Mouse (Mus musculus): Measurements from ENCODE around the gene Rp2. TPM values are rescaled to one million over a fixed set of nuclear protein-coding genes. Genes with fewer than 3 reads are reported as not detected.
"Not testable (repeated sequence)": the region's sequence is repeated elsewhere in the genome, so short reads cannot be mapped to it uniquely, and the experiment has no call there.

Gene Rp2
- total RNA-seq, 1 experiment: 22.3 TPM

GRCm38 (mm10) chrX:20379347-20380014, 15.2 kb downstream of the Rp2 start:
- DNase-seq (ENCODE audit: low read depth, low spot score): no peak
- in situ Hi-C loops (cut with MboI; ENCODE audit: low sequenced_read_pairs in 2 of 2, unreplicated experiment in 2 of 2): no loop called here
- TF ChIP-seq HCFC1 (IDR thresholded peaks at IDR 0.05; ENCODE audit: borderline replicate concordance, insufficient read depth, low read length) (no peak), MAFK (IDR thresholded peaks at IDR 0.05; ENCODE audit: insufficient read depth, low read depth, low read length) (no peak), ZC3H11A (IDR thresholded peaks at IDR 0.05; ENCODE audit: borderline replicate concordance, low read depth, low read length) (no peak), ZNF384 (IDR thresholded peaks at IDR 0.05; ENCODE audit: low read depth, low read length) (no peak), CHD2 (IDR thresholded peaks at IDR 0.05; ENCODE audit: low read depth, low read length) (no peak)
- no peaks in the 10 kb centered on the region for H3K9me3 ChIP-seq (ENCODE audit: control insufficient read depth, insufficient read depth, low read depth, low read length)
- no peaks in the 10 kb centered on the region; the same call in 1 of the 2 replicates for H3K36me3 ChIP-seq (ENCODE audit: control insufficient read depth, insufficient read depth, low read length, poor library complexity, severe bottlenecking)
- no peak overlapping the region for H3K9ac ChIP-seq (ENCODE audit: insufficient read depth, low read depth, low read length, poor library complexity, severe bottlenecking)
- H3K4me3 ChIP-seq (ENCODE audit: insufficient read depth in 1 of 2, low read depth in 1 of 2, low read length in 2 of 2, poor library complexity in 1 of 2, severe bottlenecking in 1 of 2): no peak overlapping the region
- H3K4me1 ChIP-seq (ENCODE audit: control insufficient read depth in 2 of 2, insufficient read depth in 2 of 2, low read length in 2 of 2, poor library complexity in 1 of 2): no peaks in the 10 kb centered on the region
- H3K27ac ChIP-seq (ENCODE audit: insufficient read depth, low read depth, low read length, poor library complexity, severe bottlenecking): no peak overlapping the region

- no peaks in the 10 kb centered on the region; the same call in 1 of the 2 replicates for H3K36me3 ChIP-seq (ENCODE audit: control insufficient read depth, insufficient read depth, low read length, poor library complexity, severe bottlenecking)
- no peak for DNase-seq (ENCODE audit: low read depth, low spot score)
- H3K9me3 ChIP-seq (ENCODE audit: control insufficient read depth, insufficient read depth, low read depth, low read length): no peaks in the 10 kb centered on the region
- H3K27ac ChIP-seq (ENCODE audit: insufficient read depth, low read depth, low read length, poor library complexity, severe bottlenecking): no peak overlapping the region
- TF ChIP-seq MAFK (IDR thresholded peaks at IDR 0.05; ENCODE audit: insufficient read depth, low read depth, low read length) (no peak), ZNF384 (IDR thresholded peaks at IDR 0.05; ENCODE audit: low read depth, low read length) (no peak), CHD2 (IDR thresholded peaks at IDR 0.05; ENCODE audit: low read depth, low read length) (no peak), ZC3H11A (IDR thresholded peaks at IDR 0.05; ENCODE audit: borderline replicate concordance, low read depth, low read length) (no peak), HCFC1 (IDR thresholded peaks at IDR 0.05; ENCODE audit: borderline replicate concordance, insufficient read depth, low read length) (no peak)
- no peaks in the 10 kb centered on the region for H3K4me1 ChIP-seq (ENCODE audit: control insufficient read depth in 2 of 2, insufficient read depth in 2 of 2, low read length in 2 of 2, poor library complexity in 1 of 2)
- in situ Hi-C loops (cut with MboI; ENCODE audit: low sequenced_read_pairs in 2 of 2, unreplicated experiment in 2 of 2): no loop called here
- no peak overlapping the region for H3K9ac ChIP-seq (ENCODE audit: insufficient read depth, low read depth, low read length, poor library complexity, severe bottlenecking)
- H3K4me3 ChIP-seq (ENCODE audit: insufficient read depth in 1 of 2, low read depth in 1 of 2, low read length in 2 of 2, poor library complexity in 1 of 2, severe bottlenecking in 1 of 2): no peak overlapping the region
These were observed 18.0 kb downstream of the Rp2 start for GRCm38 (mm10) chrX:20382260-20382659.

- Histone ChIP-seq H3K36me3 (ENCODE audit: control insufficient read depth, insufficient read depth, low read length, poor library complexity, severe bottlenecking) (no peaks in the 10 kb centered on the region; the same call in 1 of the 2 replicates), H3K27ac (ENCODE audit: insufficient read depth, low read depth, low read length, poor library complexity, severe bottlenecking) (no peak overlapping the region), H3K4me3 (ENCODE audit: insufficient read depth in 1 of 2, low read depth in 1 of 2, low read length in 2 of 2, poor library complexity in 1 of 2, severe bottlenecking in 1 of 2) (no peak overlapping the region), H3K9ac (ENCODE audit: insufficient read depth, low read depth, low read length, poor library complexity, severe bottlenecking) (no peak overlapping the region), H3K4me1 (ENCODE audit: control insufficient read depth in 2 of 2, insufficient read depth in 2 of 2, low read length in 2 of 2, poor library complexity in 1 of 2) (no peaks in the 10 kb centered on the region), H3K9me3 (ENCODE audit: control insufficient read depth, insufficient read depth, low read depth, low read length) (no peaks in the 10 kb centered on the region)
- in situ Hi-C loops (cut with MboI; ENCODE audit: low sequenced_read_pairs in 2 of 2, unreplicated experiment in 2 of 2): no loop called here
- TF ChIP-seq CHD2 (IDR thresholded peaks at IDR 0.05; ENCODE audit: low read depth, low read length) (no peak), ZC3H11A (IDR thresholded peaks at IDR 0.05; ENCODE audit: borderline replicate concordance, low read depth, low read length) (no peak), ZNF384 (IDR thresholded peaks at IDR 0.05; ENCODE audit: low read depth, low read length) (no peak), MAFK (IDR thresholded peaks at IDR 0.05; ENCODE audit: insufficient read depth, low read depth, low read length) (no peak), HCFC1 (IDR thresholded peaks at IDR 0.05; ENCODE audit: borderline replicate concordance, insufficient read depth, low read length) (no peak)
- DNase-seq (ENCODE audit: low read depth, low spot score): no peak
These were observed 22.7 kb downstream of the Rp2 start for GRCm38 (mm10) chrX:20387006-20387405.

GRCm38 (mm10) chrX:20391964-20392363, 27.7 kb downstream of the Rp2 start:
- H3K9ac ChIP-seq (ENCODE audit: insufficient read depth, low read depth, low read length, poor library complexity, severe bottlenecking); H3K36me3 ChIP-seq (ENCODE audit: control insufficient read depth, insufficient read depth, low read length, poor library complexity, severe bottlenecking); in situ Hi-C loops (cut with MboI; ENCODE audit: low sequenced_read_pairs in 2 of 2, unreplicated experiment in 2 of 2); H3K27ac ChIP-seq (ENCODE audit: insufficient read depth, low read depth, low read length, poor library complexity, severe bottlenecking); H3K9me3 ChIP-seq (ENCODE audit: control insufficient read depth, insufficient read depth, low read depth, low read length); H3K4me3 ChIP-seq (ENCODE audit: insufficient read depth in 1 of 2, low read depth in 1 of 2, low read length in 2 of 2, poor library complexity in 1 of 2, severe bottlenecking in 1 of 2); H3K4me1 ChIP-seq (ENCODE audit: control insufficient read depth in 2 of 2, insufficient read depth in 2 of 2, low read length in 2 of 2, poor library complexity in 1 of 2); DNase-seq (ENCODE audit: low read depth, low spot score): not testable (repeated sequence)

- DNase-seq (ENCODE audit: low read depth, low spot score): no peak
- Histone ChIP-seq H3K9ac (ENCODE audit: insufficient read depth, low read depth, low read length, poor library complexity, severe bottlenecking) (no peak overlapping the region), H3K4me3 (ENCODE audit: insufficient read depth in 1 of 2, low read depth in 1 of 2, low read length in 2 of 2, poor library complexity in 1 of 2, severe bottlenecking in 1 of 2) (no peak overlapping the region), H3K4me1 (ENCODE audit: control insufficient read depth in 2 of 2, insufficient read depth in 2 of 2, low read length in 2 of 2, poor library complexity in 1 of 2) (no peaks in the 10 kb centered on the region), H3K27ac (ENCODE audit: insufficient read depth, low read depth, low read length, poor library complexity, severe bottlenecking) (no peak overlapping the region), H3K36me3 (ENCODE audit: control insufficient read depth, insufficient read depth, low read length, poor library complexity, severe bottlenecking) (no peaks in the 10 kb centered on the region), H3K9me3 (ENCODE audit: control insufficient read depth, insufficient read depth, low read depth, low read length) (no peaks in the 10 kb centered on the region)
- in situ Hi-C loops (cut with MboI; ENCODE audit: low sequenced_read_pairs in 2 of 2, unreplicated experiment in 2 of 2): no loop called here
- TF ChIP-seq ZC3H11A (IDR thresholded peaks at IDR 0.05; ENCODE audit: borderline replicate concordance, low read depth, low read length) (no peak), MAFK (IDR thresholded peaks at IDR 0.05; ENCODE audit: insufficient read depth, low read depth, low read length) (no peak), HCFC1 (IDR thresholded peaks at IDR 0.05; ENCODE audit: borderline replicate concordance, insufficient read depth, low read length) (no peak), CHD2 (IDR thresholded peaks at IDR 0.05; ENCODE audit: low read depth, low read length) (no peak), ZNF384 (IDR thresholded peaks at IDR 0.05; ENCODE audit: low read depth, low read length) (no peak)
These were observed 28.7 kb downstream of the Rp2 start for GRCm38 (mm10) chrX:20392942-20393341.
